Mouse (Mus musculus): Measurements from ENCODE around the gene Zfp507.

Zfp507 gene

DNA sequence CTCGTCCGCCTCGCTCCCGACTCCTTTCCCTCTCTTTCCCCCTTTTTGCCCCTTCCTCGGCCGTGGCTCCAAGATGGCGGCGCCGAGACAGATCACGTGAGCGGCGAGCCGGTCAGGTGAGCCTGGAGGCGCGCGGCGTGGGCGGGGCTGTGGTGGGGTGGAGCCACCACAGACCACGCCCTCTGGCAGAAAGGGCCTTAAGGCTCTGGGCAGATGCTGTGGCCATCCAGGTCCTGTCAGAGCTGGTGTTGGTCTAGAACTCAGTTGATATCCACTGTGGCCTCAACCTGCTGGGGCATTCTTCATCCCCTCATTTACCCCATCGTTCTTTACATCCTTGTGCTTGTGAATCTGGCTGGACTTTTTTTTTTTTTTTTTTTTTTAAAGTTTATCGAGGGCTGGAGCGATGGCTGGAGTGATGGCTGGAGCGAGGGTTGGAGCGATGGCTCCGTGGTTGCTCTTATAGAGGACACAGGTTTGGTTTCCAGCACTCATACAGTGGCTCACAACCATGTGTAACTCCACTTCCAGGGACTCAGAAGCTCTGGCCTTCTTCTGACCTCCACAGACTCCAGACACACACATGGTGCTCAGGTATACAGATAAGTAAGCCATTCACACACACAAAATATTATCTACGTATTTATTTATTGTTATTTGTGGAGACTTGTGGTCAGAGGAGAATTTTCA, at the start of gene Zfp507:
Gene Zfp507 (minus strand): TSS at position 98 of the 690 bp plus-strand sequence.
- peak; percentile 94 for DNase-seq (ENCODE audit: low read depth, low spot score)

DNA sequence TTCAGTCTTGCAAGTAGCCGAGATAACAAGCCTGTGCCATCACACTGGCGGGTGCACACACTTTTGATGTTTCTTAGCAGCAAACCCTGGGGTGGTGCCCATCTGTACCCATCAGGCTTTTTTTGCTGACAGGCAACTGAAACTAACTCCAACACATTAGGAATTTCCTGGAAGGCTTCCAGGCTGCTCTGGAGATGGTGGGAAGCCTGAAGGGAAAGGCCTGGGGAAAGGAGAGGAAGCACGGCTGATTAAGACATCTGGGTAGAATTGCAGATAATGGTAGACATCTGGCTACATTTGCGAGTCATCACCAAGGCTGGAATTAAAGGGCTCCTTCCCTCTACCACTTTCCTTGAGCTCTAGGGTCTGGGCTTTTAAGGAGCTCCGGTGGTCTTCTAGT, 47.6 kb upstream of the Zfp507 start:
- no peak for DNase-seq (ENCODE audit: low read depth, low spot score)

DNA sequence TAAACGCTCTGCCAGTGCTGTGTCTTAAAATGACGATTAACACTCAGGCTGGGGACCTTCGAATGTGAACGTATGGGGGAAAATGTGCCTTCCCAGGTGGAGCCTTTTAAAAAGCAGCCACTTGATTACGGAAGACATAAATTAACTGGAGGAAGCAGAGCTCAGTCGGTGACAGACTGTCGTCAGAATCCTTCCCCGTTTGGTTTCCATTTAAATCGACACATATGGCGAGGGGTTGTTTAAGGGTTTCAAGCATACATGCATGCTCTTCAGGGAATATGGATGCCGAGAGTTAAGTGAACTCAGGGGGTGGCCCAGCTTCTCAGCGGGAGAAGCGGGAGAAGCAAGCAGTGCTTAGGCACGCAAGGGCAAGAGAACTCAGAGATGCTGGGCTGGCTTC, 45.7 kb upstream of the Zfp507 start:
- no peak for DNase-seq (ENCODE audit: low read depth, low spot score)

DNA sequence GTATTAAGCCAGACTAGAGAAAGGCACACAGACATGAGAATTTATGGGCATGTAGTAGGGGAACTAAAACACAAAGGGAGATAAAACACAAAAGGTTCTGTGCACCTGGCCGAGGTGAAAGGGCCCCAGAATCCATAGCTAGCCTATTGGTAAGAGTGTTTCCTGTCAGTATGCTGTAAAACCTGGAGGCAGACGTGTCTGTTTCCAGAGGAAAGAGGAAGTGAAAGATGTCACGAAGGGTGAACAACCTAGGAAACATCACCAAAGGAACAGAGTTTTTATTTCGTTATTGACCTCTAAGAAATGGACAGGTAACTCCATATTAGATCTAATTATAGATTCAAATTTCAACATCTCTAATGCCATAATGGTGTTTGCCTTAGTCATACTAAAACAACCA, 37.7 kb upstream of the Zfp507 start:
- DNase-seq (ENCODE audit: low read depth, low spot score), result peak; percentile 16

DNA sequence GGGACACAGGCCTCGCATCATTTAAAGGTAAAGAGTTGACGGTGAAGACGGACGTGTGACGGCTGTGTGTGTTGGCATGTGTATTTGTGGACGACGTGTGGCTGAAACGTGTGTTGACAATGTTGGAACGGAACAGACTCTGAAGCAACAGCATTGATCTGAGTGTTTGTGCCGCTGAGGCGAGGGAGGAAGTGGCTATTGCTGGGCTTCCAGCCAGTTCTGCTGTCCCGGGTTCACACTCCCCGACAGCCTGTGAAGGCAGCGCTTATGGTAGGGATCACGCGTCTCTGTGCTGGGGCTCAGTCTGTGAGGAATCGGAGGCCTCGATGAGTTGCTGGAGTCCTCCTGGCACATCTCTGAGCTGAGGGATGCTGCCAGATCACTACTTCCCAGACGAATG, 34.0 kb upstream of the Zfp507 start:
- no peak for DNase-seq (ENCODE audit: low read depth, low spot score)

DNA sequence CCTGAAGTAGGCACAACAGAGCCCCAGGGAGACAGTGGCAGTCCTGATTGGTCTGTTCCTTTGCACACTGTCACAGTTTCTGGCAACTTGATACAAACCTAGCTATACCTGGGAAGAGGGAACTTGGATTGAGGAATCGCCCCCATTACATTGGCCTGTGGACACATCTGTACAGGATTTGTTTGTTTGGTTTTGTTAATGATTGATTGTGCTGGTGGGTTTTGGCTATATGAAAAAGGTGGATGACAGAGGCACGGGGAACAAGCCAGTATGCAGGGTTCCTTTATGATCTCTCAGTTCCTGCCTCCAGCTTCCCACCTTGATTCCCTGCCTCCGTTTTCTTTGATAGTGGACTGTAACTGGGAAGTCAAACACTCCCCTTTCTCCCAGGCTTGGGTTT, 33.6 kb upstream of the Zfp507 start:
- no peak for DNase-seq (ENCODE audit: low read depth, low spot score)

DNA sequence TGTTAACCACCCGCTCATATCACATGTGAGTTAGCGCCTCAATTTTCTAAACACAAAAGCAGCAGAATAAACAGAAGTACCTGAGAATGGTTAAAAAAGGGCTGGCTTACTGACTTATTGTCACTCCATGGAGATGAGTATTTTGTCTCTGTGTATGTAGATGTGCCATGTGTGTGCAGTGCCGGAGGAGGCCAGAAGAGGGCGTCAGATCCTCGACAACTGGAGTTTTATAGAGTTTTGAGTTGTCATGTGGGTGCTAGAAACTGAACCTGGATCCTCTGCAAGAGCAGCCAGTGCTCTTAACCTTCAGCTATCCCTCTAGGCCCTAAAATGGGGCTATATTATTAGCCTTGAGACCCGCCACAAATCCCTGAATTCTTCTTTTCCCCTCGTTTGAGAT, 27.3 kb upstream of the Zfp507 start:
- DNase-seq (ENCODE audit: low read depth, low spot score), result no peak

DNA sequence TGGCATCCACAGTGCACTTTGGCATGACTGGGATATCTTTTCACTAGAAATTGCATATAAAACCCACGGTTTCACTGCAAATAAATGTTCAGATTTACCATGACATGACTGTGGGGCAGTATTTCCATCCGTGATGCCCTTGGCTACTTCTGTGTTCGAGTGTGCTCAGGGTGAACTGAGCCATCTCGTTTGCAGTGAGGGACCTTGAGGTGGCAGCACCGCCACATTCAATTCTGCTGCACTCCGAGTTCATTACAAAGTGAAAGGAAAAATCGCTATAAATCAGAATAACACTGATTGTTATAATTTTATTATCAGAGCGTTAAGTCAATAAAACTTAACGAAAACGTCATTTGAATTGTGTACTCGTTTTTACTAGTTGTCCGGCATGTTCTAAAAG, 21.1 kb upstream of the Zfp507 start:
- DNase-seq (ENCODE audit: low read depth, low spot score), result peak; percentile 24

DNA sequence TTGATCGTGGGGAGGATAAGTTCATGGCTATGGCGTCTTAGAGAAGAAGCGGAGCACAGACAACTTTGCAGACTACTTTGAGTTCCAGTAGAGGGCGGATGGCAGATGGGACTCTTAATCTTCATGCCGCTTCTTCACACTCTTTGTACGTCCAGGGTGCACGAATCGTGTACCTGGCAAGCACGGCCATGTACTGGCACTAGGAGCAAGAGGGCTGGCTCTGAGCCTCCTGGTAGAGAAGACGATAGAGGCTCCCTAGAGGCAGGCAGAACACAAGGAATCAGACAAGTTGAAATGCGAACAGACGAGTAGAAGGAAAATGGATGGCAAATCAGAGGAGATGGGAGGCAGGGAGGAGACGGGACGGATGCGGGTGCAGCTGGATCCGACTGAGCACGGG, 19.5 kb upstream of the Zfp507 start:
- no peak for DNase-seq (ENCODE audit: low read depth, low spot score)

DNA sequence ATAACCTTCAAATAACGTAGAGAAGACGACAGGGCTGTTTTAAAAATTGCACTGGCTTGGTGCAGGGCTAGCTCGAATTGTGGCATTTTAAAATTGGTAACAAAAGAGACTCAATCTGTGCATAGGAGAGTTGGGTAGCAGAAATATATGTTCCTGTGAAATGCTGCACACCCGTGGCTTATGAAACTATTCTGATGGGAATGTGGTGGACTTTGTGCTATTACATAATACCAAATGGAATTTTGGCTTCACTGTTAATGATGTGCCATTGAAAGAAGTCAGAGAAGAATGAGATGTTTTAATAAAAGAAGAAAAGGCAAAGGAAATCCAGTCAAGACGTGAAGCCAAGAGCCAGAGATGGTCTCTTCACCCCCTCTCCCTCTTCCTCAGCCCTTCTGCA, 18.6 kb upstream of the Zfp507 start:
- no peak for DNase-seq (ENCODE audit: low read depth, low spot score)

DNA sequence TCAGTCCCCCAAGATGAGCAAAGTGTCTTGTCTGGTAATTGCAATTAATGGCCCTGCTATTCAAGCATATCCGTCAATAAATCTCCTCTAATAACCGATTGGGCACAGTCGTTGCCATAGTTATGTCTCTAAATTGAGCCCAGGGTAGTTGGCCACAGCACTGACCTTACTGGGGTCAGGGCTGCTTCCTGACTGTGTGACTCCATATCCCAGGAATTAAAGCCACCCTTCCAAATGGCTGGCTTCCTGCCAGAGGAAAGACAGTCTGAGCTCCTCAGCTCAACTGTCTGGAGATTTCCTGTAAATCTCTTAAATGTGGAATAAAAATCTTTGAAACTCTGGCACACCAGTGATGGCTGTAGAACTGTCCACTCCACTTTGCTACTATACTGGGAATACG, 16.7 kb upstream of the Zfp507 start:
- no peak for DNase-seq (ENCODE audit: low read depth, low spot score)

DNA sequence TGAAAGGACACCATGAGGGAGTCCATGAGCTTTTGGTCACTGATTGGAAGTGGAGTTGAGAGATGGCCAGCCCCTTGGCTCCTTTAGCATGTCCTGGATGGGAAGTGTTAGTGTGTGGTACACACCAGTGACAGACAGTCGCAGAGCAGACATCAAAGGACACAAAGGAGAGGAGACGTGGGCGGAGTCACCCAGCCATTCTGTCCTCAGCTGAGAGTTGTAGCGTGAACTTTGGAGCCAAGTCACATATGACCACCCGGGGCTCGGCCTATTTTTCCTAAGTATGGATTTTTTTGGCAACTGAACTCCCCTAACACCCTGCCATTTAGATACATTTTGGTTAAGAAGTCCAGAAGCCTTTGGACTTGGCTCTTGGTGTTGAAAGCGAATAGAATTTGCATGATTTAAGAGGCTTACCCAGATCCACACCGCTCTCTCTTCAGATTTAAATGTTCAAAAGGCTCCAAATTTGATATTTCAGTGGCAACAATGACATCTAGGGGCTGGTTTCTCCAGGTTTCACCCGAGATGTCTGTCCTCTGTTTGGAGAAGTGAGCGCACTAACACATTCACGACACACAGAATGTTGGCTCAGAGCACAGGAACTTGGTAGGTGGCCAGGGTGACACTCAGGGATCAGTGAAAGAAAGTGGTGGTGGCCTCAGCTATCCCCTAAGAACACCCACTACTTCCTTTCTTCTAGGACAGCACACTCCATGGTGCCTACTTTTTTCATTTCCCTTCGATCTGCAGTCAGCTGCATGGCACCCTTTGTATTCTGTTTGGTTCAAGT, 12.2 kb upstream of the Zfp507 start:
- no peak for DNase-seq (ENCODE audit: low read depth, low spot score)

DNA sequence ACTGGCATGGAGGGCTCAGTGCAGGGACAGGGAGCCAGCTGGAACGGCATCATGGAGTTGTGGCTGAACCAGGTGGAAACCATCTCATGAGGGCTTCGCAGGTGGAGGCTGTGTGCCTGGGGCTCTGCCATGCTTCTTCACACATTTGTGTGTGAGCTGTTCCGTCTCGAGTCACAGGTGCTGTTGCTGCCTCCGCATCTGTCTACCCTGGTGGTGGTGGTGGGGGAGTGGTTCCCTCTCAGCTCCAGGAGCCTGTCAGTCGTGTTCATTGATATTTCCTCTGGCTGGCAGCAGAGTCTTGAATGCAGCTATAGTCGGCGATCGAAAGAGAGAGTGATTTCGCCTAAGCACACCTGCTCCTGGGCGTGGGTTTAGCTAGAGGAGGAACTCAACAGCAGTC, 10.5 kb upstream of the Zfp507 start:
- DNase-seq (ENCODE audit: low read depth, low spot score), result peak; percentile 80

DNA sequence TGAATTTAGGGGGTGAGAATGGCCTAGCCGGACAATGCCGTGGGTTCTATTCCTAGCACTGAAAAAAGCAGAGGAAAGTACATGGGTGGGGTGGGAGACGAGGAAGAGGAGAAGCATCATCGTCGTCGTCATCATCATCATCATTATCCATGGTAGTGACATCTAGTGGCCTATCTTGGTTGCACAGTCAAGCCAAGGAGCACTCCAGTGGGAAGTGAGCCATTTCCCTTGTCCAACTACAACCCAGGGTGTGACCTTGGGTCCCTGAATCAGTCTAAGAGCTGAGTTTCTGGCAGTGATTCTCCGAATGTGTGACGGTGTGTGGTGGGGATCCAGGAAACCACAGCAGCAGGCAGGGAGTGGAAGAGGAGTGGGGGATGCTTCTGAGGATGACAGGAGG, 7.9 kb upstream of the Zfp507 start:
- peak; percentile 30 for DNase-seq (ENCODE audit: low read depth, low spot score)

DNA sequence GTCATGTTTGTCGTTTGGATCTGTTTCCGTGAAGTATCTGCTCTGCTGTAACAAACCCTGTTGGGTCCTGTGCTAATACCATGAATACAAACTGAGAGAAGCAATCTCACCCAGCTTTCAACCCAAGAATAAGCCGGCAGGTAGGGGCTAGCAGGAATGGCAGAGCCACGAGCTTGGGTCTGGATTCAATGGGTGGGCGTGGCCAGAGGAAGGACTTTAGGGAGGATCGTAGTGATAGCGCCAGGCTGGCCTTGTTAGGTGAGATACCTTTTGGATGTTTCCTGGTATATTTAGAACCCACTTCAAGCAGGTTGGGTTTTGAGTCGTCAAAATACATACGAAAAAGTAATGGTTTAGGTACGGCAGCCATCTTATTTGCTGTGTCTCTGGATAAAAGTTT, 1.4 kb upstream of the Zfp507 start:
- DNase-seq (ENCODE audit: low read depth, low spot score), result no peak

DNA sequence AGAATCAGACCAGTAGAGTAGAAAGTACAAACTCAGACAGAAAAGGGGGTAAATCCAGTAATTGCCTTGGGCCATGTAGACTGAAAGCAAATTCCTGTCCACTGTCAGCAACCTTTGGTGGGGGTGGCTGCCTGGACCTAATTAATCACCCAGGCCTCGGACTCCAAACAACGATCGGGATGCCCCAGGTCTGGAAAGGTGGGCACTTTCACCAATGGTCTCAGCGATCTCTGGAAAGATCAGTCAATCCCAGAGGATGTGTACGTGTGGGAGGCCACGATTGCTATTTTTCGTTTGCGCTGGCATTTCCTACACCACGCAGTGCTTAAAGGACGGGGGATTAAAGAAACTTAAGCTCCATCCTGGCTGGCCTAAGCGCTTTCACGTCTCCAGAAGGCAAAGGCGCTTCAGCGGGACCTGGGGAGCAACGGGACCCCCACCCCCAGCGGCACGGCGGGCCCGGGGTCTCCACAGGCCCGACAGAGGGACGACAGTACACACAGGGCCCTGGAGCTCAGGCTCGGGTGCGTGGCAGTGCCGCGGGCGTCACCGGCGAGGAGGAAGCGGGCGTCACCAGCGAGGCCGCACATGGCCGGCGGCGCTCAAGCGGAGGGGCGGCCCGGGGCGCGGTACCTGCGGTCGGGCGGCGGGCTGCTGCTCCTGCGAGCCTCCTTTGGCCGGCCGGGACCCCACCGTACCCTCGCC, 450 bp downstream of the Zfp507 start:
- DNase-seq (ENCODE audit: low read depth, low spot score), result peak; percentile 43

DNA sequence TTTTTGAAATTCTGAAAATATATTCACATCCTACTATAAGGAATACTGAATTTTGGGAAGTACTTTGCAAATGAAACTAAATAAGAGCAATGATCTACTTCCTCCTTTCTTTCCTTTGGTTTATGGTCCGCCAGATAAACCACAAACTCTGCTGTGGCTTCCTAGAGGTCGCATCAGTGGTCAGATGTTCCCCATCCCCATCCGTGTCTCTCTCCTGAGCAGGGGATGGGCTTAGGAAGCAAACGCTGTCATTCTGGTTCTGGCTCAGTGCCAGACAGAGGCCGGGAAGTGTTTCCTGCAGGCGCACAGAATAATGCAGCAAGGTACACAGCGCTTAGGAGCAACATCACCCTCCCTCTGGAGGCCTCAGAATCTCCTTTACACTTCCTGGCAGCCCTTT, 6.7 kb downstream of the Zfp507 start:
- no peak for DNase-seq (ENCODE audit: low read depth, low spot score)

DNA sequence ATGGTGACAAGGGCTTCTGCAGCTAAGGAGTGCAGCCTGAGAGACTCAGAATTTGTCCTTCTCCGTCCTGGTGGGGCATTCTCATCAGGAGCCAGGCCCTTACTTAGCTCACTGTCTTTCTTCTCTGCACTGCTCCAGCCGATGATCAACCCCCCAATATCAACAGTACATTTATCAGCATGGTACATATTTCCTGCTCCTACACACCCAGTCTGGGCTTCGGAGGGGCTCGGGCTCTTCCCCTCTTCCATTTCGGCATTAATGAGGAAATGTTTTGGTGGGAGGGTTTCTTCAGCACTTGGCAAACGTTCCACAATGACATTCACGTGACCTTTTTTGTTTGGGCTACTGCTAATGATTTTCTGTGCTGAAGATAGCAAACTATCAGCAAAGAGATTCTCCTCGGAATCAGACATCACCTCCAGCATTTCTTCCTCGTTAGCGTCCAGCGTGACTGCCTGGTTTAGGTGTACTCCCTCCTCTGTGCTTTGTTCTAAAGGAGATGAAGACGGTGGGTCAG, 8.6 kb downstream of the Zfp507 start:
- no peak for DNase-seq (ENCODE audit: low read depth, low spot score)

DNA sequence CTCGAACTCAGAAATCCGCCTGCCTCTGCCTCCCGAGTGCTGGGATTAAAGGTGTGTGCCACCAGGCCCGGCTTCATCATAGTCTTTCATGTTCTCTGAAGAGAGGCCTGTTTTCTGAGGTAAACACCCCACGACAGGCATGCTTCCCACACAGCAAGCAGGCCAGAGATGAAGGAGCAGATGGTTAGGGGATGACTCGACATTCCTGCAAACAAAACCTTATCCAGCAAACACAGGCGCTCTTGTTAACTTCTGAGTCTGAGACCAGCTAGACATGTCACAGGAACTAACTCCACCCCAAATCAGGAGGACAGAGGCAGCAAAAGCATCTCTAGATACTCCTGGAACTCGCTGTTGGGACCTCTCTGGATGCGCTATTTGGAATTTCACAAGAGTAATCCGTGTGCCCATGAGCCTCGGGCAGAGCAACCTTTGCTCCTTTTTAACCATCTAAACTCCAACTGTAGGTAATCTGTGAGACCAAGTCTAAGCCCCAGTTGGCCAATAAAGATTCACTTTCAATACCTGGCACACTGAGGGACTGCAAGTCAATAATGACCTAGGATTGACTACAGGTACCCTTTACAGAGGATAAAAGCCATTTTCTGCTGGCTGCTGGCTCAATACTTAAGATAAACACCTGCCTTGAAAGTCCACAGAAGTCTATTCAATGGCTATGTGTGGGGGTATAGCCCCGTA, 10.5 kb downstream of the Zfp507 start:
- no peak for DNase-seq (ENCODE audit: low read depth, low spot score)

DNA sequence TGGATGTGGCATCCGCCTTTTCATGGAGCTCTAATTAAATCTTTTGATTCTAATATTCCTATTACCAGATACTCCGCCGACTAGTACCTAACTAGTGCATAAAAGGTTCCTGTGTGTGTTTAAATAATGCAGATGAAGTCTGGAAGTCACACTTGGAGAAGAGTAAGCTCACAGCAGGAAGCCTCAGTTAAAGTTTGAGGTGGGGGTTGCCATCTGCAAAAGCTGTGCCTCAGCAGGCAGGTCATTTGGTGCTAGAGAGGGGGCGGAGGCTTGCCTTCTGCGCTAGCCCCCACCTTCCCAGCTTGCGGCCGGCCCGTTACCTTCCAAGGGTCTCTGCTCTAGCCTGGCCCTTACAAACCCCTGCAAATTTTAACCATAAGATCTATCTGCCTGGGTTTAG, 11.9 kb downstream of the Zfp507 start:
- DNase-seq (ENCODE audit: low read depth, low spot score), result no peak

DNA sequence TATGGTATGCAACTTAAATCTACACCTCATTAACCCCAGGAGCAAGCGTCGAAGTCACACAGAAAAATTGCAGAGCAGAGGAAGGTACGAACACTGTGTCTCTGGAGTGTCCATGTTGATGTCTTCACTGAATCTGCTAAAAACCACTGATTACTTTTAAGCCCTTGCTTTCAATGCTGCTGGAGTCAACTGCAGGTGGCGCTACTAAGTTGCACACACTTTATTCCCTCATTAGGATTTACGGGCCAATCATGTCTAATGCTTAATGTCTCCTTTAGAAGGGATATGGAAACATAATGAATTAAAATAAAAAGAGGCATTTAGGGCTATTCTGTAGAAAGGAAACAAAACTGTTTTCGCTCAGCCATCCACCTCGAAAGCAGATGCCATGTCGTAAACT, 12.6 kb downstream of the Zfp507 start:
- peak; percentile 28 for DNase-seq (ENCODE audit: low read depth, low spot score)

DNA sequence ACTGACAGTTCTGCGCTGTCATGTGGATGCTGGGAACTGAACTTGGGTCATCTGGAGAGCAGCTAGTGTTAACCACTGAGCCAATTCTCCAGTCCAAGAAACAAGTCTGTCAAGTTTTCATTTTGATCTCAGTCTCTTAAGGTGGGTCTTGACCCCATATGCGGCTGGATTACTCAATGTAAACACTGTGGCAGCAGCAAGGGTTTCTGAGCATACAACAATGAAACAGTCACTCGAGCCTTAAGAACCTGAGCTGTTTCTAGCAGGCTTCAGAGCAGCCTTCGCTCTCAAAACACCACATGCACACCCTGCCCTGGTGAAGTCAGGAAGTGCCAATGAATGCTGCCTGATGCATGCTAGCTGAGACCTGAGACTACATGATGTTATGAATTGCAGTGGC, 17.2 kb downstream of the Zfp507 start:
- no peak for DNase-seq (ENCODE audit: low read depth, low spot score)

Data from A20 (cell line).